Mouse (Mus musculus): ENCODE results near the gene Tspo.

- TF ChIP-seq POLR2A (IDR thresholded peaks at IDR 0.05; ENCODE audit: low read depth, low read length) = no peak
- no peak for TF ChIP-seq CTCF (conservative IDR thresholded peaks at IDR 0.05; ENCODE audit: insufficient read depth, insufficient read length, low read depth, low read length)
Measured at GRCm38 (mm10) chr15:83582931-83583330, 19.5 kb downstream of the Tspo start.

All from kidney, adult 2 months (tissue).